Mouse (Mus musculus): ENCODE data around the gene Chpt1. TPM values are rescaled to one million over a fixed set of nuclear protein-coding genes. Genes with fewer than 3 reads are reported as not detected.
"Not testable (repeated sequence)": the region's sequence is repeated elsewhere in the genome, so short reads cannot be mapped to it uniquely, and the experiment has no call there.

Gene Chpt1
- polyA plus RNA-seq (2015; fragmentation: Nextera tagmentation; extraction: Ambion mirVana): 42.5 and 55.4 TPM in 2 replicates

- Histone ChIP-seq H3K9me3 (replicated peaks) (no peaks in the 10 kb centered on the region), H3K9ac (peak within 1 kb of the TSS; percentile 75), H3K27me3 (no peaks in the 10 kb centered on the region), H3K4me3 (replicated peaks) (peak within 1 kb of the TSS; percentile 85), H3K36me3 (no peaks in the 10 kb centered on the region), H3K4me1 (peaks cover 37% of the 10 kb centered on the region), H3K27ac (peak within 1 kb of the TSS; percentile 88), H3K4me2 (peak within 1 kb of the TSS; percentile 87)
- WGBS: under 1% methylated on average over 66 of the region's 80 CpGs
- peak; percentile 96 for ATAC-seq (replicated peaks; ENCODE audit: low FRiP score)
These were observed at the start of gene Chpt1 for GRCm38 (mm10) chr10:88503421-88504314. Chpt1 (minus strand) TSS chr10:88504073.

- Histone ChIP-seq H3K27me3 (no peaks in the 10 kb centered on the region), H3K4me2 (no peak overlapping the region), H3K4me1 (no peaks in the 10 kb centered on the region), H3K27ac (no peak overlapping the region), H3K36me3 (no peaks in the 10 kb centered on the region), H3K4me3 (replicated peaks) (no peak overlapping the region), H3K9me3 (replicated peaks) (no peaks in the 10 kb centered on the region), H3K9ac (no peak overlapping the region)
- 89% methylated on average over 2 of the region's 2 CpGs for WGBS
- ATAC-seq (replicated peaks; ENCODE audit: low FRiP score): no peak
These were observed 48.9 kb upstream of the Chpt1 start for GRCm38 (mm10) chr10:88552738-88553137.

GRCm38 (mm10) chr10:88550225-88550624, 46.4 kb upstream of the Chpt1 start:
- H3K4me2 ChIP-seq: no peak overlapping the region
- no peaks in the 10 kb centered on the region for H3K4me1 ChIP-seq
- H3K4me3 ChIP-seq (replicated peaks): no peak overlapping the region
- no peaks in the 10 kb centered on the region for H3K27me3 ChIP-seq
- no peak for ATAC-seq (replicated peaks; ENCODE audit: low FRiP score)
- no peaks in the 10 kb centered on the region for H3K9me3 ChIP-seq (replicated peaks)
- WGBS: 86% methylated on average over 3 of the region's 3 CpGs
- no peak overlapping the region for H3K9ac ChIP-seq
- H3K27ac ChIP-seq: no peak overlapping the region
- no peaks in the 10 kb centered on the region for H3K36me3 ChIP-seq

- WGBS: 44% methylated on average over 2 of the region's 2 CpGs
- H3K27ac ChIP-seq: no peak overlapping the region
- no peak overlapping the region for H3K9ac ChIP-seq
- H3K27me3 ChIP-seq: no peaks in the 10 kb centered on the region
- H3K9me3 ChIP-seq (replicated peaks): peaks cover 3% of the 10 kb centered on the region; the same call in 1 of the 2 replicates
- no peak overlapping the region for H3K4me3 ChIP-seq (replicated peaks)
- no peaks in the 10 kb centered on the region for H3K4me1 ChIP-seq
- H3K4me2 ChIP-seq: no peak overlapping the region
- ATAC-seq (replicated peaks; ENCODE audit: low FRiP score): peak; percentile 77
- H3K36me3 ChIP-seq: no peaks in the 10 kb centered on the region
These were observed 43.8 kb upstream of the Chpt1 start for GRCm38 (mm10) chr10:88547635-88548034.

GRCm38 (mm10) chr10:88530631-88531030, 26.8 kb upstream of the Chpt1 start:
- Histone ChIP-seq H3K27me3 (no peaks in the 10 kb centered on the region), H3K36me3 (no peaks in the 10 kb centered on the region), H3K4me3 (replicated peaks) (no peak overlapping the region), H3K27ac (no peak overlapping the region), H3K4me1 (no peaks in the 10 kb centered on the region), H3K4me2 (no peak overlapping the region), H3K9me3 (replicated peaks) (no peaks in the 10 kb centered on the region), H3K9ac (no peak overlapping the region)
- WGBS: 73% methylated on average over 5 of the region's 5 CpGs
- no peak for ATAC-seq (replicated peaks; ENCODE audit: low FRiP score)

GRCm38 (mm10) chr10:88524016-88524415, 20.1 kb upstream of the Chpt1 start:
- no peak for ATAC-seq (replicated peaks; ENCODE audit: low FRiP score)
- WGBS: 86% methylated on average over 2 of the region's 2 CpGs
- H3K27ac ChIP-seq: no peak overlapping the region
- H3K9me3 ChIP-seq (replicated peaks): no peaks in the 10 kb centered on the region
- no peak overlapping the region for H3K4me3 ChIP-seq (replicated peaks)
- H3K4me2 ChIP-seq: no peak overlapping the region
- no peak overlapping the region for H3K9ac ChIP-seq
- no peaks in the 10 kb centered on the region for H3K27me3 ChIP-seq
- no peaks in the 10 kb centered on the region for H3K4me1 ChIP-seq
- H3K36me3 ChIP-seq: no peaks in the 10 kb centered on the region

- ATAC-seq (replicated peaks; ENCODE audit: low FRiP score): no peak
These were observed 19.3 kb upstream of the Chpt1 start for GRCm38 (mm10) chr10:88523212-88523611.

GRCm38 (mm10) chr10:88522795-88523194, 18.9 kb upstream of the Chpt1 start:
- H3K4me3 ChIP-seq (replicated peaks): no peak overlapping the region
- ATAC-seq (replicated peaks; ENCODE audit: low FRiP score): no peak
- H3K4me1 ChIP-seq: no peaks in the 10 kb centered on the region
- no peaks in the 10 kb centered on the region for H3K27me3 ChIP-seq
- H3K27ac ChIP-seq: no peak overlapping the region
- no peaks in the 10 kb centered on the region for H3K9me3 ChIP-seq (replicated peaks)
- no peak overlapping the region for H3K9ac ChIP-seq
- 91% methylated on average over 8 of the region's 8 CpGs for WGBS
- H3K36me3 ChIP-seq: no peaks in the 10 kb centered on the region
- H3K4me2 ChIP-seq: no peak overlapping the region

More at GRCm38 (mm10) chr10:88523212-88523611, 19.3 kb upstream of the Chpt1 start:
- WGBS: 82% methylated on average over 1 of the region's 1 CpGs
- Histone ChIP-seq H3K4me1 (no peaks in the 10 kb centered on the region), H3K9ac (no peak overlapping the region), H3K27ac (no peak overlapping the region), H3K27me3 (no peaks in the 10 kb centered on the region), H3K36me3 (no peaks in the 10 kb centered on the region), H3K4me3 (replicated peaks) (no peak overlapping the region), H3K4me2 (no peak overlapping the region), H3K9me3 (replicated peaks) (no peaks in the 10 kb centered on the region)

GRCm38 (mm10) chr10:88515049-88515448, 11.2 kb upstream of the Chpt1 start:
- H3K9ac ChIP-seq; H3K4me2 ChIP-seq; H3K27ac ChIP-seq; ATAC-seq (replicated peaks; ENCODE audit: low FRiP score); H3K9me3 ChIP-seq (replicated peaks); H3K4me1 ChIP-seq; H3K27me3 ChIP-seq; H3K36me3 ChIP-seq; H3K4me3 ChIP-seq (replicated peaks): not testable (repeated sequence)
- 89% methylated on average over 7 of the region's 7 CpGs for WGBS

- no peak overlapping the region for H3K4me2 ChIP-seq
- no peaks in the 10 kb centered on the region for H3K36me3 ChIP-seq
- H3K27ac ChIP-seq: no peak overlapping the region
- no peaks in the 10 kb centered on the region for H3K9me3 ChIP-seq (replicated peaks)
- WGBS: 53% methylated on average over 2 of the region's 2 CpGs
- H3K4me1 ChIP-seq: no peaks in the 10 kb centered on the region
- H3K4me3 ChIP-seq (replicated peaks): no peak overlapping the region
- no peak for ATAC-seq (replicated peaks; ENCODE audit: low FRiP score)
- H3K9ac ChIP-seq: no peak overlapping the region
- H3K27me3 ChIP-seq: no peaks in the 10 kb centered on the region
These were observed 10.6 kb upstream of the Chpt1 start for GRCm38 (mm10) chr10:88514495-88514894.

- no peak overlapping the region for H3K27ac ChIP-seq
- ATAC-seq (replicated peaks; ENCODE audit: low FRiP score): 0 out of 2 replicates have a peak, but pooled peaks have one; percentile 33
- H3K36me3 ChIP-seq: no peaks in the 10 kb centered on the region
- H3K27me3 ChIP-seq: no peaks in the 10 kb centered on the region
- 75% methylated on average over 8 of the region's 8 CpGs for WGBS
- H3K4me3 ChIP-seq (replicated peaks): no peak overlapping the region
- no peaks in the 10 kb centered on the region for H3K9me3 ChIP-seq (replicated peaks)
- no peak overlapping the region for H3K9ac ChIP-seq
- no peak overlapping the region for H3K4me2 ChIP-seq
- H3K4me1 ChIP-seq: no peaks in the 10 kb centered on the region
These were observed 9.8 kb upstream of the Chpt1 start for GRCm38 (mm10) chr10:88513574-88514135.

- Histone ChIP-seq H3K9ac (no peak overlapping the region), H3K27ac (no peak overlapping the region), H3K36me3 (no peaks in the 10 kb centered on the region), H3K4me3 (replicated peaks) (no peak overlapping the region), H3K4me2 (no peak overlapping the region), H3K27me3 (no peaks in the 10 kb centered on the region), H3K4me1 (no peaks in the 10 kb centered on the region), H3K9me3 (replicated peaks) (no peaks in the 10 kb centered on the region)
- no peak for ATAC-seq (replicated peaks; ENCODE audit: low FRiP score)
- 86% methylated on average over 9 of the region's 9 CpGs for WGBS
These were observed 7.5 kb upstream of the Chpt1 start for GRCm38 (mm10) chr10:88511355-88511754.

Data from kidney, embryonic 15.5 days (tissue).